Mouse (Mus musculus) heart, postnatal 0 days (tissue): ENCODE results near the gene Serpind1.

Experiments
- CTCF ChIP-seq: IDR thresholded peaks from 2 replicates; pipeline ENCODE4 v1.5.1; 2016; ENCODE audit warnings: antibody characterized with exemption, control low read depth, low read depth
- EP300 ChIP-seq: IDR thresholded peaks from 2 replicates; pipeline ENCODE4 v1.6.1; 2016; ENCODE audit warnings: antibody characterized with exemption, low read depth

- TF ChIP-seq CTCF (no peak), EP300 (no peak)
These were observed 15.6 kb downstream of the Serpind1 start for GRCm38 (mm10) chr16:17346766-17347165.
